Mouse (Mus musculus): ENCODE data around the gene Fam206a. TPM values are rescaled to one million over a fixed set of nuclear protein-coding genes. Genes with fewer than 3 reads are reported as not detected.
A peak's percentile ranks its signal among the peaks of the same experiment; 100 is the strongest.

Fam206a gene
- polyA plus RNA-seq, 1 experiment from 2014 or later, result 17.6 TPM

DNA sequence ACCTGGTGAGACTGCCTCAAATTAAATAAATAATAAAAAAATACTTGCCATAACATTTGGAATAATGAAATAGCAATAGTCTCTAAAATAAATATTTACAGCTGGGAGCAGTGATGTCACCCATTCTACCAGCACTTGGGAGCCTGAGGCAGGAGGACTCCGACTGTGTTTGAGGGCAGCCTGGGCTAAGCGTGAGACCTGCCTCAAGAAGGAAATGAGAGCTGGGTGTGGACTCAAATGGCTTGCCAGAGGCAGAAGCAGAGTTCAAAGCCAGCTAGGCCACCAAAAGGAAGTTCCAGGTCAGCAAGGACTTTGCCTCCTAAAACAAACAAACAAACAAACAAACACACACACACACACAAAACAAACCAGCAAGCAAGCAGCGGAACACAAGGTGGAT, 45.3 kb downstream of the Fam206a start:
- Histone ChIP-seq H3K4me2 (ENCODE audit: low read depth, low read length) (no peak overlapping the region), H3K4me1 (ENCODE audit: control insufficient read depth, insufficient read depth, low read length) (peaks cover 4% of the 10 kb centered on the region; the same call in 1 of the 2 replicates), H3K27ac (replicated peaks; ENCODE audit: low read depth, low read length) (no peak overlapping the region), H3K4me3 (ENCODE audit: low read depth, low read length) (no peak overlapping the region), H3K9ac (ENCODE audit: low read depth, low read length) (no peak overlapping the region), H3K36me3 (ENCODE audit: control insufficient read depth, insufficient read depth, low read length) (peaks cover 12% of the 10 kb centered on the region), H3K27me3 (replicated peaks; ENCODE audit: control insufficient read depth, insufficient read depth, low read length) (no peaks in the 10 kb centered on the region), H3K9me3 (ENCODE audit: control insufficient read depth, low read length) (0 out of 2 replicates have a peak, but pooled peaks cover 5% of the 10 kb centered on the region)
- DNase-seq (ENCODE audit: low spot score) (no peak), ATAC-seq (ENCODE audit: low read depth) (no peak)
- WGBS, result 93% methylated on average over 3 of the region's 3 CpGs

DNA sequence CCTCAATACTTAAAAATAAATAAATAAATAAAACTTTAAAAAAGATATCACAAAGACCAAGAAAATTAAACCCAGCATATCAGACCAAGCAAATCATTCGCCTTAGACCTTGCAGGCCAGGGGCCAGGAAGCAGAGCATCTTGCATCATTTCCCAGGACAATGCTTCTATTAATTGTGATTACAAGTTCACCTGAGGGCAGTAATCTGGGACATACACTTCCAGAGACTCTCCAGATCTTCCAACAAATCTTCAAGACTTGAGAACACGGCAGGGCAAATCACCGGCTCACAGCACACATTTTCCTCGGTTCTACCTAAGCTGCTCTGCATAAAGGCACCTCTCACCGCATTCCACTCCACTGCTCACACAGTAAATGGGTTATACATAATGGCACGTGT, 45.9 kb downstream of the Fam206a start:
- H3K9me3 ChIP-seq (ENCODE audit: control insufficient read depth, low read length), result 0 out of 2 replicates have a peak, but pooled peaks cover 5% of the 10 kb centered on the region
- 78% methylated on average over 6 of the region's 6 CpGs for WGBS
- no peak overlapping the region for H3K4me2 ChIP-seq (ENCODE audit: low read depth, low read length)
- no peak for DNase-seq (ENCODE audit: low spot score)
- no peak overlapping the region for H3K9ac ChIP-seq (ENCODE audit: low read depth, low read length)
- H3K4me3 ChIP-seq (ENCODE audit: low read depth, low read length), result no peak overlapping the region
- ATAC-seq (ENCODE audit: low read depth), result no peak
- H3K27ac ChIP-seq (replicated peaks; ENCODE audit: low read depth, low read length), result no peak overlapping the region
- no peaks in the 10 kb centered on the region for H3K27me3 ChIP-seq (replicated peaks; ENCODE audit: control insufficient read depth, insufficient read depth, low read length)
- peaks cover 4% of the 10 kb centered on the region; the same call in 1 of the 2 replicates for H3K4me1 ChIP-seq (ENCODE audit: control insufficient read depth, insufficient read depth, low read length)
- H3K36me3 ChIP-seq (ENCODE audit: control insufficient read depth, insufficient read depth, low read length), result peaks cover 12% of the 10 kb centered on the region

DNA sequence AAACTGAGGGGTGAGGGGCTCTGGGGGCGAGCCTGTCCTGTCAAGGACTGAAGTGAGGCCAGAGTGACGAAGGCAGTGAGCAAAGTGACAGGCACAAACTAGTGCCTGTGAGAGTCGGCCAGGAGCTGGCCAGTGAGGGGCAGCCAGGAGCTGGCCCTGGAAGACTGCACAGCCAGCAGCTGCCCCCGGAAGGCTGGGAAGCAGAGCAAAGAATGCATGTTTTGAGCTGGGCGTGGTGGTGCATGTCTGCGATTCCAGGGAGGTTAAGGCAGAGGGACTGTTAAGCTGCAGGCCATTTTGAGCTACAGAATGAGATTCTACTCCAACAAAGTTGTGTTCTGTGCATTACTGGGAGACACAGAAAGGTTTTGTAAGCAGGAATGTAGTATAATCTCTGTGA, 48.6 kb downstream of the Fam206a start:
- Histone ChIP-seq H3K36me3 (ENCODE audit: control insufficient read depth, insufficient read depth, low read length) (no peaks in the 10 kb centered on the region), H3K9ac (ENCODE audit: low read depth, low read length) (no peak overlapping the region), H3K27ac (replicated peaks; ENCODE audit: low read depth, low read length) (peak overlapping the region; percentile 61; the same call in 1 of the 2 replicates), H3K9me3 (ENCODE audit: control insufficient read depth, low read length) (no peaks in the 10 kb centered on the region), H3K4me3 (ENCODE audit: low read depth, low read length) (no peak overlapping the region), H3K4me2 (ENCODE audit: low read depth, low read length) (no peak overlapping the region), H3K27me3 (replicated peaks; ENCODE audit: control insufficient read depth, insufficient read depth, low read length) (no peaks in the 10 kb centered on the region), H3K4me1 (ENCODE audit: control insufficient read depth, insufficient read depth, low read length) (peaks cover 4% of the 10 kb centered on the region; the same call in 1 of the 2 replicates)
- 22% methylated on average over 6 of the region's 6 CpGs for WGBS
- DNase-seq (ENCODE audit: low spot score), result peak; percentile 72
- peak; percentile 54 for ATAC-seq (ENCODE audit: low read depth)

DNA sequence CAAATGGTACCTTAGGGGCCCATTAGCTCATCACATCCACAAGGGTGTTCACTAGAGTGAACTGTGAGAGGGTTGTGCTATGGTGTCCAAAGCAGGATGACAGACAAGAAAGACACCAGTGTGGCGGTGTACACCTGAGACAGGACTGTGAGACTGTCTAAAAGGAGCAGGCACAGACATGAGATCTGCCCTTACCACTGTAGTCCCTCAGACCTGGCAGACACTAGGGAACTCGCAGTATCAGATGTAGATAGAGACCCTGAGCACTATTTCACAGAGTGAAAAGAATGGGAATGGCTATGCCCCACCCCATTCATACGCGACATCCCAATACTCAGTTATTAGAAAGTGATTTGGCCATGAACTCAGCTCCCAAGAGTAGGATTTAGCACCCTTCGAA, 53.8 kb downstream of the Fam206a start:
- Histone ChIP-seq H3K4me3 (ENCODE audit: low read depth, low read length) (no peak overlapping the region), H3K27ac (replicated peaks; ENCODE audit: low read depth, low read length) (no peak overlapping the region), H3K36me3 (ENCODE audit: control insufficient read depth, insufficient read depth, low read length) (no peaks in the 10 kb centered on the region), H3K4me1 (ENCODE audit: control insufficient read depth, insufficient read depth, low read length) (peaks cover under 1% of the 10 kb centered on the region; the same call in 1 of the 2 replicates), H3K9me3 (ENCODE audit: control insufficient read depth, low read length) (no peaks in the 10 kb centered on the region), H3K27me3 (replicated peaks; ENCODE audit: control insufficient read depth, insufficient read depth, low read length) (no peaks in the 10 kb centered on the region), H3K9ac (ENCODE audit: low read depth, low read length) (no peak overlapping the region), H3K4me2 (ENCODE audit: low read depth, low read length) (no peak overlapping the region)
- WGBS, result 94% methylated on average over 5 of the region's 5 CpGs
- ATAC-seq (ENCODE audit: low read depth) (no peak), DNase-seq (ENCODE audit: low spot score) (no peak)

- ATAC-seq (ENCODE audit: low read depth), result no peak
- Histone ChIP-seq H3K27ac (replicated peaks; ENCODE audit: low read depth, low read length) (no peak overlapping the region), H3K9ac (ENCODE audit: low read depth, low read length) (no peak overlapping the region), H3K27me3 (replicated peaks; ENCODE audit: control insufficient read depth, insufficient read depth, low read length) (no peaks in the 10 kb centered on the region), H3K9me3 (ENCODE audit: control insufficient read depth, low read length) (no peaks in the 10 kb centered on the region), H3K4me3 (ENCODE audit: low read depth, low read length) (no peak overlapping the region), H3K4me1 (ENCODE audit: control insufficient read depth, insufficient read depth, low read length) (no peaks in the 10 kb centered on the region), H3K36me3 (ENCODE audit: control insufficient read depth, insufficient read depth, low read length) (no peaks in the 10 kb centered on the region), H3K4me2 (ENCODE audit: low read depth, low read length) (no peak overlapping the region)
- no peak for DNase-seq (ENCODE audit: low spot score)
- WGBS, result 71% methylated on average over 8 of the region's 8 CpGs
These were observed 54.3 kb downstream of the Fam206a start for GRCm38 (mm10) chr4:56856371-56856949.

DNA sequence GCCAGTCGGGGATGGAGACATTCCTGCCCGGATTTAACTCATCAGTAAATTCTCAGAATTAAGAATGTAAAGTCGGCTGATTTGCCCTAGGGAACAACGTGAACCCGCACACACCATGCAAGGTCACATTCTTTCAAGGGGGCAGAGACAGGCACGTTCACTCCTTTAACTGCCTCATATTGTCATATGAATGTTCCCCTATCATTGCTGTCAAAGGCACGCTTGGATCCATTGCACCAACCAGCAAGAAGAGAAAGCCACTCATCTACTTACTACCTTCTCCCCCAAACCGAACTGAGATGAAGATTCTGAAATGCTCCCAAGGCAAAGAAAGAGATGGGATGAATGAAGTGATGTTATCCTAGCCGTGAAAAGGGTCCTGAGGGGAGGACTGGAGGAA, 56.6 kb downstream of the Fam206a start:
- no peak overlapping the region for H3K4me2 ChIP-seq (ENCODE audit: low read depth, low read length)
- H3K36me3 ChIP-seq (ENCODE audit: control insufficient read depth, insufficient read depth, low read length), result no peaks in the 10 kb centered on the region
- DNase-seq (ENCODE audit: low spot score), result no peak
- WGBS, result 48% methylated on average over 9 of the region's 9 CpGs
- no peak overlapping the region for H3K27ac ChIP-seq (replicated peaks; ENCODE audit: low read depth, low read length)
- no peaks in the 10 kb centered on the region for H3K27me3 ChIP-seq (replicated peaks; ENCODE audit: control insufficient read depth, insufficient read depth, low read length)
- no peak overlapping the region for H3K9ac ChIP-seq (ENCODE audit: low read depth, low read length)
- H3K4me3 ChIP-seq (ENCODE audit: low read depth, low read length), result no peak overlapping the region
- no peaks in the 10 kb centered on the region for H3K9me3 ChIP-seq (ENCODE audit: control insufficient read depth, low read length)
- no peak for ATAC-seq (ENCODE audit: low read depth)
- H3K4me1 ChIP-seq (ENCODE audit: control insufficient read depth, insufficient read depth, low read length), result peaks cover 4% of the 10 kb centered on the region

Other genes with a start within 250 kb of the Fam206a start
- not detected in 2 replicates for gene Gm26657, start 62.3 kb upstream of the Fam206a start, polyA plus RNA-seq (2014; fragmentation: Nextera tagmentation; extraction: Ambion mirVana)
- gene Actl7b, start 60.9 kb upstream of the Fam206a start, polyA plus RNA-seq (2014; fragmentation: Nextera tagmentation; extraction: Ambion mirVana), result not detected in 2 replicates
- gene Actl7a, start 58.9 kb upstream of the Fam206a start, polyA plus RNA-seq (2014; fragmentation: Nextera tagmentation; extraction: Ambion mirVana), result not detected in 2 replicates
- 56.8 and 74.8 TPM in 2 replicates for gene Elp1, start within 50 bp of the Fam206a start, polyA plus RNA-seq (2014; fragmentation: Nextera tagmentation; extraction: Ambion mirVana)
- gene Ctnnal1, start 62.8 kb downstream of the Fam206a start, polyA plus RNA-seq (2014; fragmentation: Nextera tagmentation; extraction: Ambion mirVana), result 23.2 and 28.0 TPM in 2 replicates
- 9.8 and 11.7 TPM in 2 replicates for gene Tmem245, start 145.1 kb downstream of the Fam206a start, polyA plus RNA-seq (2014; fragmentation: Nextera tagmentation; extraction: Ambion mirVana)
- 4.0 and 4.9 TPM in 2 replicates for gene Frrs1l, start 188.0 kb downstream of the Fam206a start, polyA plus RNA-seq (2014; fragmentation: Nextera tagmentation; extraction: Ambion mirVana)